Mouse (Mus musculus) olfactory bulb, adult 2 months (tissue): ENCODE measurements around the gene Creb5.

Source experiments
- CTCF ChIP-seq: fragments of 200-500 bp; IDR thresholded peaks from 2 replicates; pipeline ENCODE4 v1.5.1; 2012; ENCODE audit warnings: low read depth, mild to moderate bottlenecking, low read length, moderate library complexity; ENCODE audit not compliant: insufficient read depth
- POLR2A ChIP-seq: fragments of 200-500 bp; IDR thresholded peaks from 2 replicates; pipeline ENCODE4 v1.6.1; 2012; ENCODE audit warnings: mild to moderate bottlenecking, low read depth, low read length, moderate library complexity; ENCODE audit not compliant: insufficient read depth

- TF ChIP-seq CTCF (no peak), POLR2A (no peak)
Observed at GRCm38 (mm10) chr6:53710560-53710959, 423.5 kb downstream of the Creb5 start.
